Mouse (Mus musculus): ENCODE measurements around the gene Aagab. TPM values are rescaled to one million over a fixed set of nuclear protein-coding genes. Genes with fewer than 3 reads are reported as not detected.
A peak's percentile ranks its signal among the peaks of the same experiment; 100 is the strongest.

The Aagab gene
- polyA plus RNA-seq, 1 experiment from 2014 or later = 32.6 TPM

DNA sequence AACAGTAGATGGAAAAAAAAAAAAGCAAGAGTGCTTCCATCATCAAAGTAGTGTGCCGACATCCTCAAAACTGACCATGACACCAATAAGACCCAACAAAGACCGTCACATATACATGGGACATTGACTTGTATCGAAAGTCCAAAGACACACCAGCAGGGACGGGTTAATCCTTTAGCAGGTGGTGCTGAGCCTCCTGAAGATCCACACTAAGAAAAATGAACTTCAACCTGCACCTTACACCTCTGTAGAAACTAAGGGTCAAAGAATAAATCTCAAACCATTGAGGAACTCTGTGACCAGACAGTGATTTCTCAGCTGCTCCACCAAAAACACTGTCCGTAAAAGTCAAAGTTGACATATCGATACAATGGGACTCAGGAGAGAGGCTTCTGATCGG is 67.4 kb downstream of the Aagab start:
- 94% methylated on average over 7 of the region's 7 CpGs for WGBS
- no peak overlapping the region for H3K4me2 ChIP-seq (ENCODE audit: low read depth, low read length)
- H3K9ac ChIP-seq (ENCODE audit: low read length) = no peak overlapping the region
- no peak for ATAC-seq (ENCODE audit: insufficient read depth, low FRiP score)
- no peaks in the 10 kb centered on the region for H3K27me3 ChIP-seq (ENCODE audit: control insufficient read depth, insufficient read depth, low read length)
- H3K36me3 ChIP-seq (ENCODE audit: control insufficient read depth, insufficient read depth, low read length) = no peaks in the 10 kb centered on the region
- H3K9me3 ChIP-seq (replicated peaks; ENCODE audit: control insufficient read depth, low read length) = no peaks in the 10 kb centered on the region
- H3K27ac ChIP-seq (ENCODE audit: low read length) = no peak overlapping the region
- H3K4me1 ChIP-seq (ENCODE audit: control insufficient read depth, insufficient read depth, low read length) = peaks cover 49% of the 10 kb centered on the region
- H3K4me3 ChIP-seq (replicated peaks; ENCODE audit: low read length) = no peak overlapping the region

DNA sequence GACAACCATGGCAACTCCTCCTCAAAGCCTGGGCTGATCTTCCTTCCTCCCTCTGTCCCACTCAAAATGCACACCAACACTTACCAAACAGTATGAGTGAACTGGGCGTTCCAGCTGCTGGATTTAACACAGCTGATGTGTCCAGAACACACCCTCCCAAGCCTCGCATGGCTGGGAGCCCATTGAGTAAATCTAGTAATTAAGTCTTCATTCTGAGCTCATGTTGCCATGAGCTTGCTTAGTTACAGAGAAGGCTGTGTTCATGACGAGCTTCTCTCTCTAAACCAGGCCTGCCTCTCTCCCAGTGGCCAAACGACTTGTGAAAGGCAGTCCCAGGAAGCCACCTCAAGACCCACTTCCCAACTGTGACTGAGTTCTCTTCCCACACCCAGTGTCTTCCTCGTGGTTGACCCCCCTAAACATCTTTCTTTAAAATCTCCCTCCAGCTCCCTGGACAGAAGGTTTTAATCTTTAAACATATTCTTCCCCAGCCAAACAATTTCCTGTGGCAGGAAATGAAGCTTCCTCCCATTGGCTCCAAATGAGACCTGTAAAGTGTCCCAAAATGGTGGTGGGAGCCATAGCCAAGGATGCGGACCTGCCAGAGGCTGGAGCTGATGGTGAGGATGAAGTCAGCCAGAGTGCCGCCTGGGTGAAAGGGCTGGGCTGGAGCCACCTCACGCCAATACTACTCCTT is 70.5 kb downstream of the Aagab start:
- peak; percentile 61; the same call in 1 of the 2 replicates for ATAC-seq (ENCODE audit: insufficient read depth, low FRiP score)
- no peaks in the 10 kb centered on the region for H3K9me3 ChIP-seq (replicated peaks; ENCODE audit: control insufficient read depth, low read length)
- H3K36me3 ChIP-seq (ENCODE audit: control insufficient read depth, insufficient read depth, low read length) = no peaks in the 10 kb centered on the region
- H3K4me1 ChIP-seq (ENCODE audit: control insufficient read depth, insufficient read depth, low read length) = peaks cover 33% of the 10 kb centered on the region
- WGBS = 57% methylated on average over 8 of the region's 8 CpGs
- H3K27me3 ChIP-seq (ENCODE audit: control insufficient read depth, insufficient read depth, low read length) = no peaks in the 10 kb centered on the region
- no peak overlapping the region for H3K9ac ChIP-seq (ENCODE audit: low read length)
- H3K27ac ChIP-seq (ENCODE audit: low read length) = peak overlapping the region; percentile 64
- H3K4me3 ChIP-seq (replicated peaks; ENCODE audit: low read length) = no peak overlapping the region
- no peak overlapping the region for H3K4me2 ChIP-seq (ENCODE audit: low read depth, low read length)

DNA sequence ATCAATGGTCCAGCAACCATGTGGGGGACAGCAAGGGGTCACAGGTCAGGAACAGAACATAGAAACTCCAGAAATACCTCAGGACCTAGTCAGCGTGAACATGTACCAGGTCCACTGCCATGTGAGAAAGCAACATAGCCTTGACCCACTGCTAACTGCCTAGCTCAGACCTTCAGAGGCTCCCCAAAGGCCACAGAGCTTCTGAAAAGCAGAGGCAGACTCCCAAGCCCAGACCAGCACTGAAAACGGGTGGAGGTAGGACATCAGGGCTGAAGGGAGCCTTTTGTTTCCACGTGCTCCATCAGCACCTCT is 71.0 kb downstream of the Aagab start:
- Histone ChIP-seq H3K4me2 (ENCODE audit: low read depth, low read length) (no peak overlapping the region), H3K27ac (ENCODE audit: low read length) (peak overlapping the region; percentile 64), H3K27me3 (ENCODE audit: control insufficient read depth, insufficient read depth, low read length) (no peaks in the 10 kb centered on the region), H3K9me3 (replicated peaks; ENCODE audit: control insufficient read depth, low read length) (no peaks in the 10 kb centered on the region), H3K9ac (ENCODE audit: low read length) (no peak overlapping the region), H3K36me3 (ENCODE audit: control insufficient read depth, insufficient read depth, low read length) (no peaks in the 10 kb centered on the region), H3K4me3 (replicated peaks; ENCODE audit: low read length) (no peak overlapping the region), H3K4me1 (ENCODE audit: control insufficient read depth, insufficient read depth, low read length) (peaks cover 36% of the 10 kb centered on the region)
- WGBS = 67% methylated on average over 3 of the region's 3 CpGs
- no peak for ATAC-seq (ENCODE audit: insufficient read depth, low FRiP score)

DNA sequence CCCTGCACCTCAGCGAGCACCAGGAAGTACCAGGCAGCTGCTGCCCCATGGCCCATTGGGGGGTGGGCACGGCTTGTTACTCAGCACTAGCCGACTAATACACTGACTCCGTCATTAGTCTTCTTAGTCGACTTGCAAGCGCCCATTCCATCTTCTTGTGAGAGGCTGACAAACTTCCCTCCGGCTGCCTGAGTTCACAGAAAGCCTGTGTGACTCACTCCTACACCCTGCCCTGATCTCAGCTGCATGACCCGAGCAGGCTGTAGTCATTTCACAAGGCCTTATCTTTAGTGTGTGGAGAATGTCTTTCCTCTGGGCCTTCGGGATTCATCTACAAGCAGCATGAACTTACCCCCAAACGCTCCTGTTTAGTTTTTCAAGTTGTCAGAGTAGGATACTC is 72.2 kb downstream of the Aagab start:
- H3K9me3 ChIP-seq (replicated peaks; ENCODE audit: control insufficient read depth, low read length) = no peaks in the 10 kb centered on the region
- peaks cover 33% of the 10 kb centered on the region for H3K4me1 ChIP-seq (ENCODE audit: control insufficient read depth, insufficient read depth, low read length)
- no peaks in the 10 kb centered on the region for H3K36me3 ChIP-seq (ENCODE audit: control insufficient read depth, insufficient read depth, low read length)
- no peaks in the 10 kb centered on the region for H3K27me3 ChIP-seq (ENCODE audit: control insufficient read depth, insufficient read depth, low read length)
- H3K4me3 ChIP-seq (replicated peaks; ENCODE audit: low read length) = no peak overlapping the region
- H3K9ac ChIP-seq (ENCODE audit: low read length) = no peak overlapping the region
- no peak overlapping the region for H3K27ac ChIP-seq (ENCODE audit: low read length)
- ATAC-seq (ENCODE audit: insufficient read depth, low FRiP score) = peak; percentile 25; the same call in 1 of the 2 replicates
- no peak overlapping the region for H3K4me2 ChIP-seq (ENCODE audit: low read depth, low read length)
- WGBS = 66% methylated on average over 10 of the region's 10 CpGs

DNA sequence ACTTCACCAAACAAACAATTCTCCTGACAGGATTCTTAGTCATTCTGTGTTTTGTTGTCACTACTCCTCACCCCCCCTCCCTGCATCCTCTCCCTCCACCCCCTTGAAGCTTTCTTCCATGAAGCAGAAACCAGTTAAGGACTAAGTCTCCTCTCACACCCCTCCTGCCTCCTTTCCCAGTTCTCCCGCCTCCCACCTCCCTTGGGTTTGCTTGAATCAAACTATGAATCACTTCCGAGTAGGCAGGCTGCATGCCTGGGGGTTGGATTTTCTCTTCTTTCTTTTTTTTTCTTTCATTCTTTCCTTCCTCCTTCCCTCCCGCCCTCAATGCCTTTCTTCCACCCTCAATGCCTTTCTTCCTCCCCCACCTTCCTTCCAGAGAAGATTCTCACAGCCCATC is 75.2 kb downstream of the Aagab start:
- H3K4me3 ChIP-seq (replicated peaks; ENCODE audit: low read length) = no peak overlapping the region
- no peaks in the 10 kb centered on the region for H3K9me3 ChIP-seq (replicated peaks; ENCODE audit: control insufficient read depth, low read length)
- no peak for ATAC-seq (ENCODE audit: insufficient read depth, low FRiP score)
- no peaks in the 10 kb centered on the region for H3K36me3 ChIP-seq (ENCODE audit: control insufficient read depth, insufficient read depth, low read length)
- H3K27ac ChIP-seq (ENCODE audit: low read length) = peak overlapping the region; percentile 49; the same call in 1 of the 2 replicates
- no peak overlapping the region for H3K4me2 ChIP-seq (ENCODE audit: low read depth, low read length)
- WGBS = 33% methylated on average over 3 of the region's 3 CpGs
- H3K4me1 ChIP-seq (ENCODE audit: control insufficient read depth, insufficient read depth, low read length) = peaks cover 32% of the 10 kb centered on the region
- no peaks in the 10 kb centered on the region for H3K27me3 ChIP-seq (ENCODE audit: control insufficient read depth, insufficient read depth, low read length)
- no peak overlapping the region for H3K9ac ChIP-seq (ENCODE audit: low read length)

DNA sequence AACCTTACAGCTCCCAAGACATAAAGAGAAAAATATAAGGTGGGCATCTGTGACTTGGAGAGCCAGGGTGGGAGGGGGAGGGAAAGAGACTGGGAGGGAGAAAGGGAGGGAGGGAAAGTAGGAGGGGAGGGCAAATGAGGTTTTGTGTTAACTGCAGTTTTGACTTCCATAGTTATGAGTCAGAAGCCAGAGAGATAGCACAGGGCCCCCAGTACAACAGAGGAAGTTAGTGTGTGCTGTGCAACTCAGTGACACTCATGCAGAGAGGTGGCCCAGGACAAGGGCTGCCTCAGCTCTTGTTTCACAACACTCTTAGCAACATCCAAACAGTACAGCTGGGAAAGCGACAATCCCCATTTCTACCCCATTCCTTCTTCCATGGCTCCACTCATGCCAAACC is 75.6 kb downstream of the Aagab start:
- Histone ChIP-seq H3K27ac (ENCODE audit: low read length) (peak overlapping the region; percentile 49; the same call in 1 of the 2 replicates), H3K4me2 (ENCODE audit: low read depth, low read length) (no peak overlapping the region), H3K4me3 (replicated peaks; ENCODE audit: low read length) (no peak overlapping the region), H3K4me1 (ENCODE audit: control insufficient read depth, insufficient read depth, low read length) (peaks cover 28% of the 10 kb centered on the region), H3K27me3 (ENCODE audit: control insufficient read depth, insufficient read depth, low read length) (no peaks in the 10 kb centered on the region), H3K9ac (ENCODE audit: low read length) (no peak overlapping the region), H3K9me3 (replicated peaks; ENCODE audit: control insufficient read depth, low read length) (no peaks in the 10 kb centered on the region), H3K36me3 (ENCODE audit: control insufficient read depth, insufficient read depth, low read length) (no peaks in the 10 kb centered on the region)
- 83% methylated on average over 1 of the region's 1 CpGs for WGBS
- ATAC-seq (ENCODE audit: insufficient read depth, low FRiP score) = 0 out of 2 replicates have a peak, but pooled peaks have one; percentile 50

DNA sequence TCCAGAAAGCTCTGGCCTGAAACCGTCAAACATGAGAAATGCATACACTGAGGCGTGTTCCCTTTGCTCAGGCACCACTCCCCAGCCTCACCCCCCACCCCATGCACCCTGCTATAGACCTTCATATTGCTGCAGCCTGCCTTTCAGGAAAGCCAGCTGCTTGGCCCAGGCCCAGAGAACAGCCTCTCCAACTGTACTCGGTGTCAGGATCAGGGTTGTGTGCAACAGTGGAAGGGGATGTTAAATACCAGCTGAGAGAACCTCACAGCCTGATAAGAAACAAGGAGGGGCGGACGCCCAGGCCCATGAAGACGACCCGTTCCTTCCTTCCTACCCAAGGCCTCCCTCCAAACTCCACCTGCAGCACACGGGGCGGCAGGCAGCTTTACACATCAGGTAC is 79.8 kb downstream of the Aagab start:
- no peak overlapping the region for H3K27ac ChIP-seq (ENCODE audit: low read length)
- no peaks in the 10 kb centered on the region for H3K9me3 ChIP-seq (replicated peaks; ENCODE audit: control insufficient read depth, low read length)
- no peak overlapping the region for H3K9ac ChIP-seq (ENCODE audit: low read length)
- no peak overlapping the region for H3K4me2 ChIP-seq (ENCODE audit: low read depth, low read length)
- peaks cover 17% of the 10 kb centered on the region for H3K4me1 ChIP-seq (ENCODE audit: control insufficient read depth, insufficient read depth, low read length)
- no peak overlapping the region for H3K4me3 ChIP-seq (replicated peaks; ENCODE audit: low read length)
- ATAC-seq (ENCODE audit: insufficient read depth, low FRiP score) = no peak
- no peaks in the 10 kb centered on the region for H3K27me3 ChIP-seq (ENCODE audit: control insufficient read depth, insufficient read depth, low read length)
- WGBS = 50% methylated on average over 9 of the region's 9 CpGs
- H3K36me3 ChIP-seq (ENCODE audit: control insufficient read depth, insufficient read depth, low read length) = no peaks in the 10 kb centered on the region

DNA sequence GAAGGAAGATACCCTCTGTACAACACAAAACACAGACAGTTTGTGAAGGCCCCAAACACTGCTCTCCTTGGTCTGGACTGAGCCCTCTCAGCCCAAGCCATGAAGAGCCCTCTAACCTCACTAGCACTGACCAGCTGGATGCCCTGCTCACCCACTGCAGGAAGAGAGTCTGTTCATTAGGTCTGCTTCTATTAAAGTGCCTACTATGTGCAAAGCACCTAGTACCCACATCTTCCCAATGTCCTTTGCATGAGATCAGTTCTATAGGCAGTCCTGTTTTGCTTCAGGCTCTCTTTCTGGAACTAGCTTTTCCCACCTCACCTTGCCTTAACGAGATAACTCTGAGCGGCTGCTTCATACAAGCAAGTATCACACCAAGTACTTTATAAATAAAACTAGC is 80.5 kb downstream of the Aagab start:
- ATAC-seq (ENCODE audit: insufficient read depth, low FRiP score) = no peak
- Histone ChIP-seq H3K9ac (ENCODE audit: low read length) (no peak overlapping the region), H3K4me1 (ENCODE audit: control insufficient read depth, insufficient read depth, low read length) (peaks cover 12% of the 10 kb centered on the region), H3K27me3 (ENCODE audit: control insufficient read depth, insufficient read depth, low read length) (no peaks in the 10 kb centered on the region), H3K36me3 (ENCODE audit: control insufficient read depth, insufficient read depth, low read length) (no peaks in the 10 kb centered on the region), H3K4me2 (ENCODE audit: low read depth, low read length) (no peak overlapping the region), H3K9me3 (replicated peaks; ENCODE audit: control insufficient read depth, low read length) (no peaks in the 10 kb centered on the region), H3K4me3 (replicated peaks; ENCODE audit: low read length) (no peak overlapping the region), H3K27ac (ENCODE audit: low read length) (no peak overlapping the region)
- WGBS = 92% methylated on average over 2 of the region's 2 CpGs

DNA sequence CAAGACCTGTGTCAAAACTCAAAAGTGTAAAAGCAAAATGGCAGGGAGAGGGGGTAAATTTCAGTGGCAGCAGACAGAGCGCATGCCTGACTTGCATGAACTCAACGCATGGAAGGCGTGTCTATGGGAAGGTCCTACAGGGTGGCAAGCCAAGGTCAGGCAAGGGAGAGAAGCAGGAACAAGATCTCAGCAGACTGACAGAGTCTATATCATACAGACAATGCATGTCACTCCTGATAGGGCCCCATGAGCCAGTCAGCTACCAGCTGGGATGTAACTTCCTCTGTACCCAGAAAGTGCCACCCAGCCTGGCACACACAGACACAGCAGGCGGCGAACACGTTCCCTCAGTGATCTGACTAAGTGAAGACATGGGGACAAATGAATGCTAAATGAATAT is 81.8 kb downstream of the Aagab start:
- ATAC-seq (ENCODE audit: insufficient read depth, low FRiP score) = no peak
- H3K4me1 ChIP-seq (ENCODE audit: control insufficient read depth, insufficient read depth, low read length) = peaks cover 6% of the 10 kb centered on the region; the same call in 1 of the 2 replicates
- WGBS = 90% methylated on average over 6 of the region's 6 CpGs
- no peaks in the 10 kb centered on the region for H3K36me3 ChIP-seq (ENCODE audit: control insufficient read depth, insufficient read depth, low read length)
- no peaks in the 10 kb centered on the region for H3K9me3 ChIP-seq (replicated peaks; ENCODE audit: control insufficient read depth, low read length)
- H3K27ac ChIP-seq (ENCODE audit: low read length) = no peak overlapping the region
- H3K9ac ChIP-seq (ENCODE audit: low read length) = no peak overlapping the region
- H3K4me2 ChIP-seq (ENCODE audit: low read depth, low read length) = no peak overlapping the region
- H3K4me3 ChIP-seq (replicated peaks; ENCODE audit: low read length) = no peak overlapping the region
- H3K27me3 ChIP-seq (ENCODE audit: control insufficient read depth, insufficient read depth, low read length) = no peaks in the 10 kb centered on the region

Data from stomach, embryonic 16.5 days (tissue).